Mouse (Mus musculus) spleen, adult 2 months (tissue): ENCODE measurements around the gene Gm40460. TPM values are rescaled to one million over a fixed set of nuclear protein-coding genes. Genes with fewer than 3 reads are reported as not detected.
"Not testable (repeated sequence)": the region's sequence is repeated elsewhere in the genome, so short reads cannot be mapped to it uniquely, and the experiment has no call there.

ENCODE experiments used
- DNase-seq, 2 experiments: peaks; one replicate each; pipeline versions ENCODE4 v3.0.0 to v3.0.0-alpha.2; 2012 to 2021; ENCODE audit warnings: low spot score in 2 of 2, low read depth in 1 of 2
- H3K27ac ChIP-seq: fragments of 200-500 bp; 2 replicates; pipeline ENCODE4 v1.5.1; 2012; ENCODE audit warnings: low read length, inconsistent platforms; ENCODE audit not compliant: insufficient read depth
- H3K27me3 ChIP-seq: fragments of 200-500 bp; 2 replicates; pipeline ENCODE4 v1.6.1; 2012; ENCODE audit warnings: mild to moderate bottlenecking, moderate library complexity, low read length, inconsistent platforms; ENCODE audit not compliant: control insufficient read depth, insufficient read depth
- H3K36me3 ChIP-seq: fragments of 200-500 bp; 2 replicates; pipeline ENCODE4 v1.6.1; 2012; ENCODE audit warnings: mild to moderate bottlenecking, low read length, inconsistent platforms; ENCODE audit not compliant: control insufficient read depth, insufficient read depth
- H3K4me1 ChIP-seq: fragments of 200-500 bp; 2 replicates; pipeline ENCODE4 v1.6.1; 2011; ENCODE audit warnings: inconsistent platforms; ENCODE audit not compliant: control insufficient read depth, insufficient read depth, insufficient read length
- H3K4me3 ChIP-seq: fragments of 200-500 bp; 2 replicates; pipeline ENCODE4 v1.5.1; 2011; ENCODE audit warnings: mild to moderate bottlenecking, inconsistent platforms; ENCODE audit not compliant: insufficient read depth, insufficient read length; ENCODE audit errors: extremely low read depth
- CTCF ChIP-seq: fragments of 200-500 bp; IDR thresholded peaks from 2 replicates; pipeline ENCODE4 v1.5.1; 2011; ENCODE audit warnings: mild to moderate bottlenecking, inconsistent platforms; ENCODE audit not compliant: insufficient read depth, insufficient read length, insufficient replicate concordance; ENCODE audit errors: extremely low read depth
- POLR2A ChIP-seq: fragments of 200-500 bp; IDR thresholded peaks from 2 replicates; pipeline ENCODE4 v1.6.1; 2011; ENCODE audit warnings: low read depth, low read length, inconsistent platforms
- WGBS: fragments of 180-500 bp; shearing (Covaris S2); methylation state at CpG from one replicate; pipeline ENCODE4 v1.1.7; 2018; 5-methylcytosine and 5-hydroxymethylcytosine counted together
- polyA plus RNA-seq: library from polyadenylated mRNA; depleted of rRNA; stranded (reverse); fragments of >200 nt; gene quantifications from 2 replicates; pipeline ENCODE4 v1.2.3, GENCODE M21; 2012; rRNA removed

The Gm40460 gene
- polyA plus RNA-seq, 1 experiment = not detected

- no peak within 1 kb of the TSS for H3K4me3 ChIP-seq
- no peak for TF ChIP-seq CTCF
- H3K27ac ChIP-seq = no peak within 1 kb of the TSS
- H3K36me3 ChIP-seq = no peaks in the 10 kb centered on the region
- DNase-seq = no peak
- no peaks in the 10 kb centered on the region for H3K27me3 ChIP-seq
- no peaks in the 10 kb centered on the region for H3K4me1 ChIP-seq
- WGBS = 34% methylated on average over 1 of the region's 1 CpGs
These were observed 29.3 kb downstream of the Gm40460 start, which contains the start of gene Gm7579 for GRCm38 (mm10) chr7:142211559-142211958. Gene Gm7579, plus strand, starts transcription at chr7:142211859.

- not testable (repeated sequence) for H3K36me3 ChIP-seq, H3K27me3 ChIP-seq, H3K4me3 ChIP-seq, H3K4me1 ChIP-seq, DNase-seq, H3K27ac ChIP-seq
- 95% methylated on average over 5 of the region's 5 CpGs for WGBS
These were observed 34.0 kb downstream of the Gm40460 start for GRCm38 (mm10) chr7:142206891-142207290.

- H3K36me3 ChIP-seq = no peaks in the 10 kb centered on the region
- TF ChIP-seq POLR2A = no peak
- TF ChIP-seq CTCF = no peak
- no peak overlapping the region for H3K4me3 ChIP-seq
- no peaks in the 10 kb centered on the region for H3K27me3 ChIP-seq
- no peak overlapping the region for H3K27ac ChIP-seq
- DNase-seq = no peak
- no peaks in the 10 kb centered on the region for H3K4me1 ChIP-seq
These were observed 35.4 kb downstream of the Gm40460 start for GRCm38 (mm10) chr7:142205488-142205887.

- H3K27ac ChIP-seq = no peak within 1 kb of the TSS
- no peak for DNase-seq
These were observed 39.8 kb downstream of the Gm40460 start, which contains the start of gene Krtap5-3 for GRCm38 (mm10) chr7:142201064-142201463. Gene Krtap5-3, plus strand, starts transcription at chr7:142201364.

GRCm38 (mm10) chr7:142198748-142199147 lies 42.1 kb downstream of the Gm40460 start:
- Histone ChIP-seq H3K27me3 (no peaks in the 10 kb centered on the region), H3K4me3 (no peak overlapping the region), H3K36me3 (no peaks in the 10 kb centered on the region), H3K4me1 (no peaks in the 10 kb centered on the region), H3K27ac (no peak overlapping the region)
- TF ChIP-seq POLR2A = no peak
- TF ChIP-seq CTCF = no peak
- 62% methylated on average over 2 of the region's 2 CpGs for WGBS
- no peak for DNase-seq

More at GRCm38 (mm10) chr7:142201064-142201463, 39.8 kb downstream of the Gm40460 start, which contains the start of gene Krtap5-3:
- Histone ChIP-seq H3K4me3 (no peak within 1 kb of the TSS), H3K27me3 (no peaks in the 10 kb centered on the region), H3K4me1 (no peaks in the 10 kb centered on the region), H3K36me3 (no peaks in the 10 kb centered on the region)
- whole genome bisulfite sequencing = 59% methylated on average over 1 of the region's 1 CpGs
- no peak for TF ChIP-seq CTCF
- no peak for TF ChIP-seq POLR2A

Other genes starting within 250 kb of the Gm40460 start
- gene Mob2, start 180.0 kb downstream of the Gm40460 start, polyA plus RNA-seq = 26.7 and 28.2 TPM in 2 replicates
- gene Dusp8, start 145.2 kb downstream of the Gm40460 start, polyA plus RNA-seq = 3.5 TPM in 2 replicates
- gene Gm45618, start 120.3 kb downstream of the Gm40460 start, polyA plus RNA-seq = not detected in 2 replicates
- not detected in 2 replicates for gene Gm39115, start 105.0 kb downstream of the Gm40460 start, polyA plus RNA-seq
- gene Gm45337, start 96.5 kb downstream of the Gm40460 start, polyA plus RNA-seq = not detected in 2 replicates
- not detected in 2 replicates for gene Gm29735, start 84.0 kb downstream of the Gm40460 start, polyA plus RNA-seq
- not detected in 2 replicates for gene Gm4553, start 75.3 kb downstream of the Gm40460 start, polyA plus RNA-seq
- gene Krtap5-2, start 65.1 kb downstream of the Gm40460 start, polyA plus RNA-seq = not detected in 2 replicates
- gene Gm10153, start 50.7 kb downstream of the Gm40460 start, polyA plus RNA-seq = not detected in 2 replicates
- gene Krtap5-3, start 39.7 kb downstream of the Gm40460 start, polyA plus RNA-seq = not detected in 2 replicates
- gene Gm7579, start 29.2 kb downstream of the Gm40460 start, polyA plus RNA-seq = not detected in 2 replicates
- not detected in 2 replicates for gene Krtap5-5, start 11.1 kb downstream of the Gm40460 start, polyA plus RNA-seq
- gene Gm2431, start 17.3 kb upstream of the Gm40460 start, polyA plus RNA-seq = not detected in 2 replicates
- not detected in 2 replicates for gene Gm4559, start 33.3 kb upstream of the Gm40460 start, polyA plus RNA-seq
- not detected in 2 replicates for gene Krtap5-1, start 56.0 kb upstream of the Gm40460 start, polyA plus RNA-seq
- not detected in 2 replicates for gene Krtap5-4, start 62.5 kb upstream of the Gm40460 start, polyA plus RNA-seq
- gene Ifitm10, start 132.7 kb upstream of the Gm40460 start, polyA plus RNA-seq = 14.7 and 20.2 TPM in 2 replicates
- gene Gm49369, start 141.6 kb upstream of the Gm40460 start, polyA plus RNA-seq = 0.21 TPM in 1 of 2 replicates, not detected in the other
- gene Ctsd, start 147.0 kb upstream of the Gm40460 start, polyA plus RNA-seq = 359 and 461 TPM in 2 replicates
- 0.94 and 1.1 TPM in 2 replicates for gene Syt8, start 193.8 kb upstream of the Gm40460 start, polyA plus RNA-seq
- 3.0 and 3.9 TPM in 2 replicates for gene Tnni2, start 200.7 kb upstream of the Gm40460 start, polyA plus RNA-seq
- 368 and 410 TPM in 2 replicates for gene Lsp1, start 219.7 kb upstream of the Gm40460 start, polyA plus RNA-seq